ENCODE assay signal across 7 mouse cellular contexts in genomic region chr7:139861411-139861810, GRCm38 (mm10). TPM values are rescaled to one million over a fixed set of nuclear protein-coding genes. Genes with fewer than 3 reads are reported as not detected.
DNase-seq lines count a peak whose midpoint lies in the region; ATAC-seq and TF ChIP-seq lines count a peak whose summit lies in the region.

No protein-coding gene starts in this region.

- 32% methylated on average over 3 of the region's 3 CpGs for WGBS in liver, postnatal 0 days (ENCODE audit: insufficient replicate concordance)

- H3K79me3 ChIP-seq in C2C12 (ENCODE audit: low read depth): no peaks in the 10 kb centered on the region

- ATAC-seq in liver, postnatal 0 days: no peak

- no peak overlapping the region for H3K27ac ChIP-seq in ES-E14 (ENCODE audit: insufficient read depth, low read depth, low read length, poor library complexity, severe bottlenecking)
- H3K27ac ChIP-seq in liver, postnatal 0 days (ENCODE audit: low read depth): no peak overlapping the region

- no peaks in the 10 kb centered on the region for H3K9me3 ChIP-seq in ES-E14 (ENCODE audit: control insufficient read depth, insufficient read depth, low read depth, low read length)
- H3K9me3 ChIP-seq in liver, postnatal 0 days (ENCODE audit: low read length): no peaks in the 10 kb centered on the region

- H3K79me2 ChIP-seq in C2C12 (ENCODE audit: control insufficient read depth, insufficient read depth): no peaks in the 10 kb centered on the region

- H3K4me2 ChIP-seq in liver, postnatal 0 days (ENCODE audit: low read depth, low read length): no peak overlapping the region

- in situ Hi-C loops in ES-E14 (cut with MboI; ENCODE audit: low sequenced_read_pairs in 2 of 2, unreplicated experiment in 2 of 2): no loop called here

- no peak overlapping the region for H3K4me3 ChIP-seq in C2C12 (ENCODE audit: insufficient read depth, poor library complexity, severe bottlenecking)
- H3K4me3 ChIP-seq in ES-E14 (ENCODE audit: insufficient read depth in 1 of 2, low read depth in 1 of 2, low read length in 2 of 2, poor library complexity in 1 of 2, severe bottlenecking in 1 of 2): no peak overlapping the region
- H3K4me3 ChIP-seq in liver, postnatal 0 days (ENCODE audit: low read depth, low read length): no peak overlapping the region

- H3K4me1 ChIP-seq in ES-E14 (ENCODE audit: control insufficient read depth in 2 of 2, insufficient read depth in 2 of 2, low read length in 2 of 2, poor library complexity in 1 of 2): no peaks in the 10 kb centered on the region
- H3K4me1 ChIP-seq in liver, postnatal 0 days (ENCODE audit: insufficient read depth): no peaks in the 10 kb centered on the region

- DNase-seq in ES-E14 (ENCODE audit: low read depth, low spot score): peak; percentile 56
- peak; percentile 74 to 80 for DNase-seq in cerebellum, adult 18-20 months
- DNase-seq in frontal cortex, postnatal 14 days (ENCODE audit: low spot score in 2 of 2): peak; percentile 52 to 69
- DNase-seq in kidney, postnatal 10 days: peak; percentile 82
- DNase-seq in liver, postnatal 0 days: peak; percentile 61
- DNase-seq in right cerebral cortex, postnatal 10 days (ENCODE audit: low spot score in 2 of 2): peak; percentile 76 to 83

- H3K9ac ChIP-seq in ES-E14 (ENCODE audit: insufficient read depth, low read depth, low read length, poor library complexity, severe bottlenecking): no peak overlapping the region
- H3K9ac ChIP-seq in liver, postnatal 0 days (replicated peaks): no peak overlapping the region

- H3K27me3 ChIP-seq in C2C12 (ENCODE audit: control insufficient read depth, insufficient read depth, insufficient read length): peaks cover 4% of the 10 kb centered on the region
- H3K27me3 ChIP-seq in liver, postnatal 0 days (ENCODE audit: insufficient read depth, low read length): no peaks in the 10 kb centered on the region

- TF ChIP-seq EP300 in liver, postnatal 0 days (IDR thresholded peaks at IDR 0.05; ENCODE audit: low read depth): no peak

- peak; percentile 23 for TF ChIP-seq CTCF in C2C12 (IDR thresholded peaks at IDR 0.05; ENCODE audit: control insufficient read depth, insufficient read depth, insufficient read length)
- TF ChIP-seq CTCF in liver, postnatal 0 days (IDR thresholded peaks at IDR 0.05; ENCODE audit: low read depth): peak; percentile 80

- H3ac ChIP-seq in C2C12 (ENCODE audit: control insufficient read depth, insufficient read length, low read depth): no peak overlapping the region

- no peaks in the 10 kb centered on the region for H3K36me3 ChIP-seq in C2C12 (ENCODE audit: control insufficient read depth, insufficient read depth)
- H3K36me3 ChIP-seq in ES-E14 (ENCODE audit: control insufficient read depth, insufficient read depth, low read length, poor library complexity, severe bottlenecking): no peaks in the 10 kb centered on the region
- no peaks in the 10 kb centered on the region for H3K36me3 ChIP-seq in liver, postnatal 0 days (replicated peaks; ENCODE audit: insufficient read depth, low read length)

TF ChIP-seq in C2C12, 6 proteins besides CTCF, POLR2A, EP300 and RAD21:
- TF ChIP-seq USF1 (IDR thresholded peaks at IDR 0.05; ENCODE audit: low read depth) (no peak), CEBPB (IDR thresholded peaks at IDR 0.05; ENCODE audit: low read depth) (no peak), FOSL1 (IDR thresholded peaks at IDR 0.05; ENCODE audit: insufficient read depth, low read length, poor library complexity, severe bottlenecking) (no peak), MYOD1 (IDR thresholded peaks at IDR 0.05; ENCODE audit: control insufficient read depth, insufficient read length, low read depth) (no peak), MYOG (IDR thresholded peaks at IDR 0.05; ENCODE audit: control insufficient read depth, extremely low read depth, insufficient read length) (no peak), MAX (IDR thresholded peaks at IDR 0.05) (no peak)

TF ChIP-seq in ES-E14, 5 proteins besides CTCF, POLR2A, EP300 and RAD21:
- no peak for TF ChIP-seq CHD2 (IDR thresholded peaks at IDR 0.05; ENCODE audit: low read depth, low read length)
- TF ChIP-seq MAFK (IDR thresholded peaks at IDR 0.05; ENCODE audit: insufficient read depth, low read depth, low read length): no peak
- peak; percentile 77 for TF ChIP-seq ZC3H11A (IDR thresholded peaks at IDR 0.05; ENCODE audit: borderline replicate concordance, low read depth, low read length)
- TF ChIP-seq HCFC1 (IDR thresholded peaks at IDR 0.05; ENCODE audit: borderline replicate concordance, insufficient read depth, low read length): no peak
- no peak for TF ChIP-seq ZNF384 (IDR thresholded peaks at IDR 0.05; ENCODE audit: low read depth, low read length)
TF ChIP-seq in ES-E14: peak in this region for 1.

RNA-seq across cellular contexts. Expression of gene Adgra1, which starts 27.4 kb away (rescaled TPM):
- polyA plus RNA-seq in C2C12 (2012; fragmentation: generic; extraction: Trizol): 0.14 TPM
- total RNA-seq in ES-E14 (2012; rRNA removed): 0.45 TPM in 1 of 2 replicates, not detected in the other
- polyA plus RNA-seq in liver, postnatal 0 days (2015; fragmentation: Nextera tagmentation; extraction: Ambion mirVana): not detected in 2 replicates

RNA-seq across cellular contexts. Expression of gene Kndc1, which starts 33.1 kb away (rescaled TPM):
- not detected for polyA plus RNA-seq in C2C12 (2012; fragmentation: generic; extraction: Trizol)
- total RNA-seq in ES-E14 (2012; rRNA removed): 2.3 and 5.3 TPM in 2 replicates
- polyA plus RNA-seq in liver, postnatal 0 days (2015; fragmentation: Nextera tagmentation; extraction: Ambion mirVana): not detected in 2 replicates
